Mouse (Mus musculus): ENCODE measurements around the gene Sfi1. TPM values are rescaled to one million over a fixed set of nuclear protein-coding genes. Genes with fewer than 3 reads are reported as not detected.
"Not testable (repeated sequence)": the region's sequence is repeated elsewhere in the genome, so short reads cannot be mapped to it uniquely, and the experiment has no call there.

Sfi1 gene
- total and polyA plus RNA-seq, 3 experiments, result 10.2 to 25.2 (median 17.4) TPM

DNA sequence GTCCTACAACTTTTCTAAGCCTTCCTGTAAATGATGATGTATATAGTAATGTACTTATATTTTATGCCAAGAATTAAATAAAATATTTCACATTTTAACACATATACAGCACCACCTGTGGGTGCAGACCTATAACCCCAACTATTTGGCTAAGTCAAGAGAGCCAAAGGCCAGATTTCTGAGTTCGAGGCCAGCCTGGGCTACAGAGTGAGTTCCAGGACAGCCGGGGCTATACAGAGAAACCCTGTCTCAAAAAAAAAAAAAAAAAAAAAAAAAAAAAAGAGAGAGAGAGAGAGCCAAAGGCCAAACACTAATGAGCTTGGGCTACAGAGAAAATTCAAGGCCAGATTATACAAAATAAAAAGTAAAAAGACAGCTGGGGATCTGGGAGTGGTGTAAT, 24.2 kb downstream of the Sfi1 start:
- H3K36me3 ChIP-seq (replicated peaks in 1 of 2; ENCODE audit: control insufficient read depth in 1 of 2, insufficient read depth in 1 of 2, low read length in 1 of 2); H3K4me3 ChIP-seq (replicated peaks in 1 of 3; ENCODE audit: low read depth in 2 of 3, low read length in 2 of 3, poor library complexity in 1 of 3); H3K27ac ChIP-seq (ENCODE audit: insufficient read depth, low read depth); dilution Hi-C loops (cut with MboI; ENCODE audit: extremely low pct_ligation_motif_present, extremely low pct_unique_long_range_greater_than_20kb, low sequenced_read_pairs); H3K9ac ChIP-seq (ENCODE audit: insufficient read depth, low read depth); DNase-seq (ENCODE audit: extremely low read depth); in situ Hi-C loops (cut with MboI; ENCODE audit: low pct_ligation_motif_present, low pct_unique_long_range_greater_than_20kb, low sequenced_read_pairs); H3K4me1 ChIP-seq (ENCODE audit: control insufficient read depth in 1 of 2, insufficient read depth in 2 of 2); H3K79me2 ChIP-seq (replicated peaks; ENCODE audit: control insufficient read depth, extremely low read depth, insufficient read depth, poor library complexity, severe bottlenecking); H3K4me2 ChIP-seq (ENCODE audit: insufficient read depth, low read depth, poor library complexity, severe bottlenecking); H3K9me3 ChIP-seq (replicated peaks; ENCODE audit: low read length); H3K27me3 ChIP-seq (replicated peaks): not testable (repeated sequence)

DNA sequence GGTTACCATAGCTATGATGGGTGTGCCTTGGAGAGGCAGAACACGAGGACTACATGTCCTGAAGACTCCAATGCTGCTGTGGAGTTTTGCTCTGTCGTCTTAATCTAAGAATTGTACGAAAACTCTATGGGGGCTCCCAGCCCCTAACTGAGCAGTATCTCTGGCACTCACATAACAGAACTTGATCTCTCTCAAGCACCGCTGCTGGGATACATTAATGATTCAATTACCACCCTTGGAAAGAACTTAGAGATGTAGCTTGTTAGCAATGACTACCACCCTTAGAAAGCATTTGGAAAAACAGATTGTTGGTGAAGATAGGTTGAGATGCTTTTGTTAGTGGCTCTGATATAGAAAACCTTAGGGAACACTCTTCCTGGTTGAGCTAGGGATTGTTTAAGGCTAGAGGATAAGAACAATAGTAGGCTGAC, 25.7 kb downstream of the Sfi1 start:
- TF ChIP-seq CHD2 (IDR thresholded peaks at IDR 0.05; ENCODE audit: low read length), result 0 out of 2 replicates have a peak, but pooled peaks have one; percentile 14
- 0 out of 2 replicates have a peak, but pooled peaks have one; percentile 14 for TF ChIP-seq NELFE (IDR thresholded peaks at IDR 0.05; ENCODE audit: low read depth, low read length)
- in situ Hi-C loops (cut with MboI; ENCODE audit: low pct_ligation_motif_present, low pct_unique_long_range_greater_than_20kb, low sequenced_read_pairs); H3K4me3 ChIP-seq (replicated peaks in 1 of 3; ENCODE audit: low read depth in 2 of 3, low read length in 2 of 3, poor library complexity in 1 of 3); H3K27ac ChIP-seq (ENCODE audit: insufficient read depth, low read depth); H3K36me3 ChIP-seq (replicated peaks in 1 of 2; ENCODE audit: control insufficient read depth in 1 of 2, insufficient read depth in 1 of 2, low read length in 1 of 2); H3K79me2 ChIP-seq (replicated peaks; ENCODE audit: control insufficient read depth, extremely low read depth, insufficient read depth, poor library complexity, severe bottlenecking); dilution Hi-C loops (cut with MboI; ENCODE audit: extremely low pct_ligation_motif_present, extremely low pct_unique_long_range_greater_than_20kb, low sequenced_read_pairs); H3K4me1 ChIP-seq (ENCODE audit: control insufficient read depth in 1 of 2, insufficient read depth in 2 of 2); H3K4me2 ChIP-seq (ENCODE audit: insufficient read depth, low read depth, poor library complexity, severe bottlenecking); H3K9me3 ChIP-seq (replicated peaks; ENCODE audit: low read length); H3K27me3 ChIP-seq (replicated peaks); DNase-seq (ENCODE audit: extremely low read depth); H3K9ac ChIP-seq (ENCODE audit: insufficient read depth, low read depth): not testable (repeated sequence)

- H3K79me2 ChIP-seq (replicated peaks; ENCODE audit: control insufficient read depth, extremely low read depth, insufficient read depth, poor library complexity, severe bottlenecking); H3K4me3 ChIP-seq (replicated peaks in 1 of 3; ENCODE audit: low read depth in 2 of 3, low read length in 2 of 3, poor library complexity in 1 of 3); H3K36me3 ChIP-seq (replicated peaks in 1 of 2; ENCODE audit: control insufficient read depth in 1 of 2, insufficient read depth in 1 of 2, low read length in 1 of 2); H3K9me3 ChIP-seq (replicated peaks; ENCODE audit: low read length); H3K9ac ChIP-seq (ENCODE audit: insufficient read depth, low read depth); H3K4me2 ChIP-seq (ENCODE audit: insufficient read depth, low read depth, poor library complexity, severe bottlenecking); DNase-seq (ENCODE audit: extremely low read depth); H3K27me3 ChIP-seq (replicated peaks); in situ Hi-C loops (cut with MboI; ENCODE audit: low pct_ligation_motif_present, low pct_unique_long_range_greater_than_20kb, low sequenced_read_pairs); dilution Hi-C loops (cut with MboI; ENCODE audit: extremely low pct_ligation_motif_present, extremely low pct_unique_long_range_greater_than_20kb, low sequenced_read_pairs); H3K4me1 ChIP-seq (ENCODE audit: control insufficient read depth in 1 of 2, insufficient read depth in 2 of 2); H3K27ac ChIP-seq (ENCODE audit: insufficient read depth, low read depth): not testable (repeated sequence)
Measured at GRCm38 (mm10) chr11:3167129-3167528, 26.1 kb downstream of the Sfi1 start.

DNA sequence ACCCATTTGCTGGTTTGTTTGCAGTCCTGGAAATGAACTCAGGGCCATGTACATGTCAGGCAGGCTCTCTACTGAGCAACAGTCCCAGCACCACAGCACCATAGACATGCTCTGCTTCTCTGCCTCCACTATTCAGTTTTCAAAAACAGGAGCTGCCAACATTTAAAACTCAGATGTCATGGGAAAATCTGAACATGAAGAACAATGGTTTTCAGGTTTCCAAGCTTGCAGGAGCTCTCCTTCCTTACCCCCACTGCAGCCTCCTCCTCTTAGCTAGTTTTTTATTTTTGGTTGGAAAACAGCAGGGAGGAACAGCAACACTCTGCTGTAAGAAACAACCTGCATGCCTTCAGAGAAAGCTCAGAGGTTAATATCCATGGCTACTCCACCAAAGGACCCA, 26.9 kb downstream of the Sfi1 start:
- H3K9ac ChIP-seq (ENCODE audit: insufficient read depth, low read depth); H3K4me2 ChIP-seq (ENCODE audit: insufficient read depth, low read depth, poor library complexity, severe bottlenecking); DNase-seq (ENCODE audit: extremely low read depth); in situ Hi-C loops (cut with MboI; ENCODE audit: low pct_ligation_motif_present, low pct_unique_long_range_greater_than_20kb, low sequenced_read_pairs); H3K4me3 ChIP-seq (replicated peaks in 1 of 3; ENCODE audit: low read depth in 2 of 3, low read length in 2 of 3, poor library complexity in 1 of 3); H3K9me3 ChIP-seq (replicated peaks; ENCODE audit: low read length); H3K4me1 ChIP-seq (ENCODE audit: control insufficient read depth in 1 of 2, insufficient read depth in 2 of 2); H3K79me2 ChIP-seq (replicated peaks; ENCODE audit: control insufficient read depth, extremely low read depth, insufficient read depth, poor library complexity, severe bottlenecking); H3K27me3 ChIP-seq (replicated peaks); H3K36me3 ChIP-seq (replicated peaks in 1 of 2; ENCODE audit: control insufficient read depth in 1 of 2, insufficient read depth in 1 of 2, low read length in 1 of 2); H3K27ac ChIP-seq (ENCODE audit: insufficient read depth, low read depth); dilution Hi-C loops (cut with MboI; ENCODE audit: extremely low pct_ligation_motif_present, extremely low pct_unique_long_range_greater_than_20kb, low sequenced_read_pairs): not testable (repeated sequence)

DNA sequence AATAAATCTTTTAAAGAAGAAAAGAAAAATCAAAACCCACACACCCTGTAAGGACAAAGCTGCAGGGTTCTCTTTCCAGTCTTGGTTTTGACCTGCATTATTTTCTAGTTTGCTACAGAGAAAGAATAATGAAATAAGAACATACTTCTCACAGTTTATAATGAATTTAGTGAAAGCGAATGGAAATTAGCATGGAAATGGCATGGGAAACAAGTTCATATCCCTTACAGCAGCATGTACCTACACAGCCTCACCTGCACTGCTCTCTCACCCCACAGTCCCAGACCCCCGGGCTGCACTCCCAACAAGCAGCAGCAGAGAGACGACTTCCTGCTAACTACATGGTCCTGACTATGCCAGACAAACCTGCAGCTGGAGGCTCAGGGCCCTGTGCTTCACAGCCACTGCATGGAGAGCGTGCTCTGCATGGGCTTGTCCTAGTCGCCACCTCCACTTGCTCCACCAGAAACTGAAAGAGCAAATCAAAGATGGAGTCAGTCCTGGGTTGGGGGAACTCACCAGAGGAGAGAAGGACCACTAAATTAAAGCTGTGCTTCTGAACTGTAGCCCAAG, 28.0 kb downstream of the Sfi1 start:
- H3K36me3 ChIP-seq (replicated peaks in 1 of 2; ENCODE audit: control insufficient read depth in 1 of 2, insufficient read depth in 1 of 2, low read length in 1 of 2); H3K79me2 ChIP-seq (replicated peaks; ENCODE audit: control insufficient read depth, extremely low read depth, insufficient read depth, poor library complexity, severe bottlenecking); H3K4me2 ChIP-seq (ENCODE audit: insufficient read depth, low read depth, poor library complexity, severe bottlenecking); H3K9me3 ChIP-seq (replicated peaks; ENCODE audit: low read length); H3K4me3 ChIP-seq (replicated peaks in 1 of 3; ENCODE audit: low read depth in 2 of 3, low read length in 2 of 3, poor library complexity in 1 of 3); H3K9ac ChIP-seq (ENCODE audit: insufficient read depth, low read depth); H3K27ac ChIP-seq (ENCODE audit: insufficient read depth, low read depth); H3K27me3 ChIP-seq (replicated peaks); H3K4me1 ChIP-seq (ENCODE audit: control insufficient read depth in 1 of 2, insufficient read depth in 2 of 2); in situ Hi-C loops (cut with MboI; ENCODE audit: low pct_ligation_motif_present, low pct_unique_long_range_greater_than_20kb, low sequenced_read_pairs); dilution Hi-C loops (cut with MboI; ENCODE audit: extremely low pct_ligation_motif_present, extremely low pct_unique_long_range_greater_than_20kb, low sequenced_read_pairs); DNase-seq (ENCODE audit: extremely low read depth): not testable (repeated sequence)

GRCm38 (mm10) chr11:3163661-3164060, 29.6 kb downstream of the Sfi1 start:
- H3K4me3 ChIP-seq (replicated peaks in 1 of 3; ENCODE audit: low read depth in 2 of 3, low read length in 2 of 3, poor library complexity in 1 of 3); H3K4me1 ChIP-seq (ENCODE audit: control insufficient read depth in 1 of 2, insufficient read depth in 2 of 2); H3K27me3 ChIP-seq (replicated peaks); H3K9ac ChIP-seq (ENCODE audit: insufficient read depth, low read depth); H3K36me3 ChIP-seq (replicated peaks in 1 of 2; ENCODE audit: control insufficient read depth in 1 of 2, insufficient read depth in 1 of 2, low read length in 1 of 2); in situ Hi-C loops (cut with MboI; ENCODE audit: low pct_ligation_motif_present, low pct_unique_long_range_greater_than_20kb, low sequenced_read_pairs); H3K9me3 ChIP-seq (replicated peaks; ENCODE audit: low read length); H3K79me2 ChIP-seq (replicated peaks; ENCODE audit: control insufficient read depth, extremely low read depth, insufficient read depth, poor library complexity, severe bottlenecking); H3K27ac ChIP-seq (ENCODE audit: insufficient read depth, low read depth); H3K4me2 ChIP-seq (ENCODE audit: insufficient read depth, low read depth, poor library complexity, severe bottlenecking); dilution Hi-C loops (cut with MboI; ENCODE audit: extremely low pct_ligation_motif_present, extremely low pct_unique_long_range_greater_than_20kb, low sequenced_read_pairs); DNase-seq (ENCODE audit: extremely low read depth): not testable (repeated sequence)
